In genomic region chr19:11408591-11408990, GRCm38 (mm10) we compare ENCODE assay signal across 16 mouse cellular contexts. TPM values are rescaled to one million over a fixed set of nuclear protein-coding genes. Genes with fewer than 3 reads are reported as not detected.
"Had no signal": no experiment of that assay in that cellular context is flagged by ENCODE, and none has a peak within 500 bp of the region (broad histone marks: within the 10 kb centered on the region; RNA-seq: fewer than 3 reads in every experiment).

No protein-coding gene starts in this region.

- DNase-seq: kidney, adult 18-20 months; kidney, postnatal 36 days; layer of hippocampus, postnatal 36 days; left cerebral cortex, postnatal 4 days; liver, embryonic 13.5 days; lung, adult 2 months; lung, postnatal 14 days; lung, postnatal 4 days; midbrain, embryonic 14.5 days; retina, postnatal 1 day; thymus, adult 18-20 months; thymus, postnatal 36 days had no signal

RNA-seq across cellular contexts. Expression of gene Ms4a4c, which starts 4.0 kb away (rescaled TPM):
- total RNA-seq: layer of hippocampus, postnatal 10 days; layer of hippocampus, postnatal 36 days; left cerebral cortex, postnatal 10 days; left cerebral cortex, postnatal 4 days; megakaryocyte-erythroid progenitor cell, adult 5-6 weeks; midbrain, postnatal 0 days had no signal

RNA-seq across cellular contexts. Expression of gene Ms4a4a, which starts 33.3 kb away (rescaled TPM):
- total RNA-seq: megakaryocyte-erythroid progenitor cell, adult 5-6 weeks had no signal

RNA-seq across cellular contexts. Expression of gene Ms4a4b, which starts 34.8 kb away (rescaled TPM):
- total RNA-seq: layer of hippocampus, postnatal 10 days; layer of hippocampus, postnatal 36 days; left cerebral cortex, postnatal 10 days; left cerebral cortex, postnatal 4 days; midbrain, postnatal 0 days had no signal
